Mouse (Mus musculus) heart, postnatal 4 days (tissue): ENCODE measurements at regions not wholly inside any gene's neighbourhood (a gene's known extent, or its start where the extent isn't known, plus 50 kb on each side); places are given as distances from the start of the nearest gene placed in this dataset.

ENCODE experiments used
- DNase-seq: peaks from one replicate; pipeline ENCODE4 v3.0.0; 2021

DNA sequence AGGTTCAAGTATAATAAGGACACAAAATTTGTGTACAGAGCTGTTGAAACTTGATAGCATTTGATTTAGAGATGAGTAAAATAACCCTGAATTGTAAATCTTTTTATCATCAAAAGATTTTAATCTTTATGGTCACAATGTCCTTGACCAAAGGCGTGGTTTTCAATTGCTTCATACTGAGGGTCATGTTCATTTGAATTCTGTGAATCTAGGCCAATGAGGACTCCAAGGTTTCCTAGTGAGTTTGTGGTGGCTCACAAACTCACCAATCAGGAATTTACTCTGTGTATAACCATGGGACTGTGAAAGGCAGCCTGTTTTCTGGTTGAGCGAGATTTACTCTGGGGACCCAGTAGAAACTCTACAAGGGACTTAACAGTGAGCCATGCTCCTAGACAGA lies 1269.2 kb downstream of the Gsdmc2 start:
- DNase-seq: no peak

DNA sequence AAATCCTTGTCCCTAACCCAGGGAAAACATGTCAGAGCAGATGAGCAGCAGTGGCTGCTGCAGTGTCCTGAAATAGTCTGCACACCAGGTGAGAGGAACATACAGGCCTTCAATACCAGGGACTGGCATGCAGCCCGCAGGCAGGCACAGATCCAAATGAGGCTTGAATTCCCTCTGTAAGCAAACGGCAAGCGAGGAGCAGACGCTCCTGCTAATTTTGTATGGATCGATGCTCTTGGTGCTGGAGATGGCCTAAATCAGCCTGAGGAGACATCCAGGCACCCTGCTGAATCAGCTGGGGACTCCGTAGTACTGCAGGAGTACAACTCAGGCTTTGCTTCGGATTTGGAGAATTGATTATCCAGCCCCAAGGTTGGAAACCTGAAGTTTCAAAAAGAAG lies 1273.2 kb downstream of the Gsdmc2 start:
- DNase-seq: peak; percentile 48

DNA sequence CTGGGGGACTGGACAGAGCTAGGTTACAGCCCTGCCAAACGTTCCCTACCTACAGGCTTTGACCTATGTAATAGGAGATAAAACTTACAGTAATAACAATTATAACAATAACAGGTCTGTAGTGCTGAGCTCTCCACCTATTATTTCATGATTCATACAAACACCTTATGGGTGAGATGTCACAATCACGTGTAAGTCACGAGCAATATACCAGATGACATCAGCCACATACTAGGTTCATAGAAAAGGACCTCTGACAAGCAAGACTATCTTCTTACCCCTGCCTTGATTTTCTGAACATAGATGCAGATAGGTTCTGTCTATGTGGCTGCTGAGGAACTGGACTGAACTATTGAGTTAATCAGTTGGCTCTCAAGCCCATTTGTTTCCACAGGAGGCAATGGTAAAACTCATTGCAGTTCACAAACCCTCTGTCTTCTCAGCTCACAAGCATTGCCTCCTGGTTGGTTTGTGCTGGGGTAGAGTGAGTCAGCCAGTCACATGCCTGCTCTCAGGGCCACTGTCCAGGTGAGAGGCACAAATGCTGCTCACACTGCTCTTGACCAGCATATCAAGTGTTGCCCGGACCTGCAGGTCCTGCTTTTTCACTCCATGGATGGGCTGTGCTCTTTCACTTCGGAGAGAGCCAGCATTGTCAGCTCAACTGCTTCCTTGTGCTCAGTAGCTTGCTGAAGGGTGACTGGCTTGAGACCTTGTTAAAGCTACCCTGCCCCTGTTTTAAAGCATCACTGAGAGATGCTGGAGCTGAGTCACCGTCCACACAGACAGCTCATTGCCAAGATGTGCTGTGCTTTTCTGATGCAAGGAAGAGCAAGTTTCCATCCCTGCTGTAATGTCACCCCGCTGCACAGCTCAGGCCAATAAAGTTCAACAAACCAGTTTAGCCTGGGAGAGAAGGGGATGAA lies 1275.9 kb downstream of the Gsdmc2 start:
- no peak for DNase-seq

DNA sequence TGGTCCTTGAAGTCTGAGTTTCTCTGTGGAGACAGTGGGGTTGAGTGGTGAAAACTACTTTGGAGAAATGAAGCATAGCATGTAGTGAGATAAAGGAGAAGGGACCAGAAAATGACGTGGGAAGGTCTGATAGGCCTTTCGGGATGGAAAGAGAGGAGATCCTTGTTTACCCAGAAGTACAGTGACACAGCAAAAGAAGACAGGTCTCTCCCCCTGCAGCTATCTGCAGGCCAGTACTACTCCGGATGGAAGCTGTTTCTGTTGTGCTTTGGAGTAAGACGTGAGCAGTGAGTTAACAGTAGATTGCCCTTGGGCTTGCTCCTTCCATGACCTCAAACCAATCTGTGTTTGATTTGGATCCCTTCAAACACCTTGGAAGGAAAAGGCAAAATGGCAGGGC lies 1277.5 kb downstream of the Gsdmc2 start:
- DNase-seq: no peak

DNA sequence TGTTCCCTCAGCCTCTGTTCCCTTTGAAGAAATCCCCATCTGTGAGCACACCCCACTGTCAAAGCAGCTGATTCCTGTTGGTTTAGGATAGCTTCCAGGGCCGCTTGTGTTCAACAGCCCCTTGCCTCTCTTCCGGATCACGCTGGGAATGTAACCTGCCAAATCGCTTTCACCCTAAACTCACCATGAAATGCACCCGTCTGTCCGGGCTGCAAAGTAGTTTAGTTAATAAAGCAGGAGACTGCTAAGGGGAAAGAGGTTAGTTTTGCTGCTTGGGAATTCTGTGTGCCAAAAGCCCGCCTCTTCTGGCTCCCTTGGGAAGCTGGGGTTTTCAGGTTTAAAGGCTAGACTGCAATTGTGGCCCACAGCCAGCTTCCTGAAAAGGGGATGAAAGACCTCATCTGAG lies 1278.9 kb downstream of the Gsdmc2 start:
- peak; percentile 58 for DNase-seq

DNA sequence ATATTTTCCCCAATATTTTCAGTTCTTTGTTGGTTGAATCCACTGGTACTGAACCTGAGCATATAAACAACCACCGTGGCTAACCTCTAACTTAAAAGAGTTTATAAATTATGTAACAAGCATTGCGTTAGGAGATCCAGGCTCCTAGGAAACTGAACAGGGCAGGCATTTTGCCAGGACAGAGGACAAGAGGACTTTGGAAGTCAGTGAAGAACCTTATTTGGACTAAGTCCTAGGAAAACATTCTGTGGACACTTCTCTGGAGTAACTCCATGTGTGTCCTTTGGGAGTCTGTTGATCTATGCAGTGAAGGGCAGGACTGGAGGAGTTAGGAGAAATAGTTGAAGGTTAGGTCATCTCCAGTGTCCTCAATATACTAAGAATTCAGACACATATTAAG lies 1311.7 kb downstream of the Gsdmc2 start:
- peak; percentile 26 for DNase-seq

DNA sequence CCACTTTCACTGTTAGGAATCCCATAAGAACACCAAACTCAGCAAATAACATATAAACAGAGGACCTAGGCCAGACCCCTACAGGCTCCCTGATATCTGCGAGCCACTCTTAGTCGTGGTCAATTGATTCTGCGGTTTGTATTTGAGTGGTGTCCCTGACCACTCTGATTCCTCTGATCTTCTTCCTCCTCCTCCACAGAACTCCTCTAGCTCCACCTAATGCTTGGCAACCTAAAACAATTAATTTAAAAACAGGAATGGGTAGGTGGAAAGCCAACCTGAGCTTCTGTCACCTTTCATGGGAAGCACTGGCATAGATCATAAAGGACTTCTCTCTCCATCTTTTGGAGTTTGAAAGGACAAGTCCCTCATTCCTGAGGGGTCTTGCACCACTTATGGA lies 1316.0 kb downstream of the Gsdmc2 start:
- no peak for DNase-seq

DNA sequence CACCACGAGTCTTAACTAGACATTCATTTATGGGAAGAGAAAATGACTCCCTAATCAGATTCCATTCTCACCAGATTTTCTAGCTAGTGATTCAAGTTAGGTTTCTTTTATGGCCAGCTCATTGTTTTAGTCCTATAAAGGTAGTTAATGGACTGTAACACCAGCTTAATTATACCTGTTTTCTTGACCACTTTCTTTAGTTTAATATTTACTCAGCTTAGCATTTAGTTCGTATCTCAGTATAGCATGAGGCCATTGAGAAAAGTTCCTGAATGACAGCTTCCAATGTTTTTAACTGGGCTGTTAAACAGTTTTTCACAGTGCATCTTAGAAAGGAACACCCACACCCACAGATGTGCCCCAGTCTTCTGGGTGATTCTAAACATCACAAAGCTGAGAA lies 1320.3 kb downstream of the Gsdmc2 start:
- no peak for DNase-seq

DNA sequence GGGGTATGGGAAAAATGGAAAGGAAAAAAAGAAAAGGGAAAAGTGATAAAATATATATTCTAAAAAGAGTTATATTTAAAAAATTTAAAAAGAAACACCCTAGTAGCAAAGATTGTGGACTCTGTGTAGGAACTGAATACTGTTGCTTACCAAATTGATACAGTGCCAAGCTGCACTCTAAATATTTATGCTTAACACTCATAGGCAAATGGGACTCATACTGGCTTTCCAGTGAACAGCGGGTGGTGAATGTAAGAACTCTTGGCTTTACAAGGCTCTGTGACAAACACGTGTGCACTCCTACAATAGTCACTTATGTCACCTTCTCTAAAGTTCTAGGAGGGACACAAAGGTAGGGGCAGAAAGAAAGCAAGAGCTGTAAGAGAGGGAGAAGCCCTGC lies 1320.8 kb downstream of the Gsdmc2 start:
- no peak for DNase-seq

DNA sequence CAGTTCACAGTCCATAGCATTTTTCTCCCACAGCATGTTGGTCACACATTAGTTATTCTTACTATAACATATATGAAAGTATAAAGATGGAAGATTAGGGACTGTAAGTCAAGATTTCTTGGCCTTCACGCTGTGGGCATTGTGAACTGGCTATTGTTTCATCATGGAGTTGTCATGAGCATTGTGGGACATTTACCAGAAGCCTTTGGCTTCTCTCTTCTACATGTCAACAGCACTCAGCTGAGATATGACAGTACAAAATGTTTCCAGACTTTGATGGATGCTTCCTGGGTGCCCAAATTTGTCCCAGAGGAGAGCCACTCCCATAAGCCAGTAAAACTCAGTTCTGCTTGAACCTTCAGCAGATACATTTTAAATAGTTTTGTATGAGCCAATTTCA lies 1331.5 kb downstream of the Gsdmc2 start:
- peak; percentile 7 for DNase-seq

DNA sequence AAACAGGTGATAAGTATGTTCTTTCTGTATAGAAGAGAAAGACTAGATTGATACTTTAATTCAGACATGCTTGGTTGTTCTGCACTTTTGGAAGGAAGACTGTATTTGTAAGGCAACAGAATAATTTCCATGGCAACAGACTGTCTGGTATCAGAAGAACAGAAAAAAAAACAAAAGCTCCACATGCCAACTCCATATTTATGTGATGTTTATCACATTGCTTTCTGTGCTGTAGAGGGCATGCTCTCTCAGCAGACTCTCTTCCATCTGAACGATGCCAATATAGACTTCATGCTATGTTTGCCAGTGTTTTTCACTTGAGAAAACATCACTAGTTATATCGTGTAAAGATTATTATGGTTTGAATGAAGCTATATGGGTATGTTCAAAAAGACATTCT lies 1333.5 kb downstream of the Gsdmc2 start:
- no peak for DNase-seq

DNA sequence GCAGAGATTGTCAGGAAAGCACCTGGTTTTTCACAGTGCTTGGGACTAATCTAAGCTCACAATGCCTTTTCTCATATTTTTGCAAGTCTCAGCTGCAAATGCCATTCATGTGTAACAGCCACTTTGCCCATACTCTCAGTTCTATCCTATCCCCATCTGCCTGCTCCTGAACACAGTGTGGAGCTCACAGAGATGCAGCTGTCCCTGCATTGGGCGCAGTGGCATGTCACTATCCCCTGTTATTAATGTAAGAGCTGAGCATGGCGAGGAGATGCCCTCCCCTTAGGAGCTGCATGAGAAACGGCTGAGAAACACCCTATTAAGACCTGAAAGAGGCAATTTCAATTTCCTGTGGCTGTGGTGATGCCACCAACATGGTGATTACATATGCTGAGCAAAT lies 1341.1 kb downstream of the Gsdmc2 start:
- no peak for DNase-seq

DNA sequence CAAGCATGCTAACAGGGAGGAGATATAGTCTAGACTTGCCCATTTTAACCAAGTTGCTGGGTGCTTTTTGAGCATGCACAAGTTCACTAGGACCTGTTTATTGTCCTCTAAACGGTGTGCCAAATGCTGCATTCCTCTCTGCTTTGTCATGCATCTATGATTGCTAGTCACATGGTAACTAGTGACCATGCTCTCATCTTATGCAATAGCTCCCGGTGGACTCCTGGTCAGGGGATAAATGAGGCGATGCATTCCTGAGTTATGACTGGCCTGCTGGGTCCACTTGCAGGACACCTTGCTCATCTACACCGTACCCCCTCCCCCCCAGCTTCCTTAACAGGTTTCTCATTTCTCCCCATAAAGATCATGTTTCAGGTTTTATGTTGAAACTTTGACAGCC lies 1344.0 kb downstream of the Gsdmc2 start:
- DNase-seq: peak; percentile 19

DNA sequence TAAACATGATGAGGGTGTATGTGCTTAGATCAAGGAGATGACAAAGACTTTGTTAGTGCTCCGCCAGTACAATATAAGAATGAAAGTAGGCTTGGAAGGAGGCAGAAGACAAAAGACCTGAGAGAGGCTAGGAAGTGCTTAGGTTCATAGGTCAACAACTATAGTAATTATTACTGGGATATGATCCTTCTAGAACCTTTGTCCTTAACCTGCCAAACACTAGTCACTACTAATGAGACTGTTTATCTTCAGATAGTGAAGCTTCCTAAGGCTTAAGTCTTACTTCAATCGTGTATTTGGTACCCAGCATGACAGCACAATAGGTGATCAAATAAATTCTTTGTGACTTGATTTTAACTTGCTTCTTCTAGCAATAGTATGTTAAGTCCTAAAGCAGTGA lies 1344.5 kb downstream of the Gsdmc2 start:
- DNase-seq: no peak

DNA sequence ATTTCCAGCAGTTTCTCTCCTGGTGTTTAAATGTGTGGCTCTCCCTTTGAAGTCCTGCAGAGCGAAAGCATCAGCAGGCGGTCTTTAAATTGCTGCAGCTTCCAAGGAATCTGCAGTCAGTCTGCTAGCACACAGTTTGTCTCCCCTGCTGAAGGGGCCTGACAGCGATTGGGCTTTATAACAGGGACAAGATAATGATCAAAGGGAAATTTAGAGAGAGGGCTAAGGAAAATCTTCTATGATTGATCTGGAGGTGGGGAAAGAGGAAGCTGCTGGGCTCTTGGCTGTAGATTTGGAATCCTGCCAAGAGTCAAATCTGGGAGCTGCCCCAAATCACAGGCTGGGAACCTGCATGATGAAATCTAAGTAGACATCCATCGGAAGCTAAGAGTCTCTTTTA lies 1348.8 kb downstream of the Gsdmc2 start:
- DNase-seq: peak; percentile 6

DNA sequence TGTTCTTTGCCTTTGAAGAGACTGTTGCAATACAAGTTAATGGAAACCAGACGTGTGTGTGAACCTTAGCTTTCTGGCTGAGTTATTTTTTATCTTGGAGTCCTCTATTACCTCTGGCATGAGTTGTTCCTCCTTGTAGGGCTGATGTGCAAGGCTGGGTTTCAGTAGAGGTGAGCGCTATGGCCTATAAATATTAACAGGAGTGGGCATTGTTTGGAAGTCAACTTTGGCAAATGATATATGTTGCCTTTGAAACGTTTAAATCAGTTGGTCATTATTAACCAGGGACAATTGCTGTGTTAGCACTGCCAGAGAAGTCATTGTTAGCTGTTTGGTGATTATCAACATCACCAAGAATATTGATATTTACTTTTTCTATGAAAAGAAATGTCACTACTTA lies 1352.6 kb downstream of the Gsdmc2 start:
- no peak for DNase-seq

DNA sequence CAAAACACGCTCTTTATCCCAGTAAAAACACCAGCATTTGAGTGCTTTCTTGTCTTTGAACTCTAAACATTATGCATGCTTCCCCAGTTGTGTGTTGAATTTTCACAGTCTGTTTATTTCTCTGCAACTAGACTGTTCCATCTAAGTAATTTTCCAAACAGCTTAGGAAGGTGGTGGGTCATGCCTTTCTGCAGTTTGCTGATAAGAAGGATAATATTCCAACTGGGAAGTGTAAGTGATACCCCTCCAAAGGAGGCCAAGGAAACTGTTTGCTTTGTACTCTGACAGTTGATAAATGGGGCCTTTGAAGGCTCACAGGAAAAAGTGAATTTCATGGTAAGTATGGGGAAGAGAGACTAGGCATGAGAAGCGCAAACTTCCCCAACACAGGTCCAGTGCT lies 1354.4 kb downstream of the Gsdmc2 start:
- DNase-seq: no peak

DNA sequence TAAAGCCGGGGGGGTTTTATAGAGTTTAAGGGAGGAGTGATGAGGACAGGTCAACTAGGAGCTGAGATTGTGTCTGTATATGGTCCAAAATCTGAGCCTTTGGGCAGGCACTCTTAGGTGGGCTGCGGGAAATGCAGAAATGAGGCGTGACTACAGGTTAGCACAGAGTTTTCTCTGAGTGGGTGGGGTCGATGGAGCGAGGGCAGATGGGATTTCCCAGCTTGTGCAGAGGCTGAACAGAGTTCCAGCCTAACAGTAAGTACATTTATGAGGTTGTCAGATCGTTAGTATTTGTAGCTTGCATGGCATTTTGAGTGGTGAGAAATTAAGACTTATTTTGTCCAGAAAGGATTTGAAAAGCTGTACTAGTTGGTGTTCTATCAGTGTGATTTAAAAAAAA lies 1358.4 kb downstream of the Gsdmc2 start:
- DNase-seq: no peak

DNA sequence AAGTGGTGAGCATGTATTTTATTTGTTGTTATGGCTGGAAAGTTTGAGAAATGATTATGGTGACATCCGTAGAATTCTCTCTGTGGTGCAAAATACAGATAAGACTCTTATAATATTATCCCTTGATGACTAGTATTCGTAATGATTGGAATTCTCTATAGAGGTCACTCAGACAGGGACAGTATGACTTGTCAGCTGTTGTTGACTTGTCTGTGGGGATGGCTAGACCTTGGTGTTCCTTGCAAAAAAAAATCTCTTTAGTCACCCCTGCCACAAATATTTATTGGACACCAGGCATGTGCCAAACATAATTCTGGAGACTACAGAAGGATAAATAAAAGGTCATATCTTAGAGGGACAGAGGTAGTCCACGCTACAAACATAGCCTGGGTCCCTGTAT lies 1360.6 kb downstream of the Gsdmc2 start:
- DNase-seq: no peak

DNA sequence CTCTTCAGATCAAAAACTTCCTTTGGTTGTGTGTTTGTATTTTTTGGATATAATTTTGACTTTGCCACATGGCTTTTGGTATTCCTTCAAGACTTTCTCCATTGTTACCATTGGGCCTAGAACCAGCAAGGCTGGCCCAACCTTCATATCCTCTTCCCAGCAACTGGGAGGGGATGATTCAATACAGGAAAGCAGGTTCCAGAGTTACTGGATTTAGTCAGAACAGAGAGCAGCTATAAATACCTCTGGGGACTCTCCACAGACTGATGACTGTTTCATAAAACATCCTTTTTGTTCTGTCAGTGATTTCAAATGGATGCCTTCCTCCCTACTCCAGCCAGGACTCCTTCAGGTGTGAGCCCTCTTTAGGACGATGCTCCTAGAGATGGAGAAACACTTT lies 1361.4 kb downstream of the Gsdmc2 start:
- DNase-seq: no peak

DNA sequence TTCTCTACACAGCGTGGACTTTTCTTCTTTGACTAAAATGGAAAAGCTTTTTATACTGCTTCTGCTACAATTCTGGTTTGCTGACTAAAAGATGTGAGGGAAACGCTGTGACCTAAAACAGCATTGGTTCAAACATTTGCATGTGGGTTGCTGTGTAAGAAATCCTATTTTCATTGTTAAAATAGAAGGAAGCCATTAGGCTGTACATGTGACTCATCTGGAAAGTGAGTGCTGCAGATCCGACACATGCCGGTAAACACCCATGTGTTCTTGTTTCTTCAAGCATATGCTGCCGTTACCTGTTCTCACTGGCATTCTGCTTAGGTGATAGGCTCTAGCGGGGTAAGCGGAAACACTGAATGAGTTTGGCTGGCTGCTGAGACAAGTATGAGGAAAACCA lies 1362.6 kb downstream of the Gsdmc2 start:
- no peak for DNase-seq

DNA sequence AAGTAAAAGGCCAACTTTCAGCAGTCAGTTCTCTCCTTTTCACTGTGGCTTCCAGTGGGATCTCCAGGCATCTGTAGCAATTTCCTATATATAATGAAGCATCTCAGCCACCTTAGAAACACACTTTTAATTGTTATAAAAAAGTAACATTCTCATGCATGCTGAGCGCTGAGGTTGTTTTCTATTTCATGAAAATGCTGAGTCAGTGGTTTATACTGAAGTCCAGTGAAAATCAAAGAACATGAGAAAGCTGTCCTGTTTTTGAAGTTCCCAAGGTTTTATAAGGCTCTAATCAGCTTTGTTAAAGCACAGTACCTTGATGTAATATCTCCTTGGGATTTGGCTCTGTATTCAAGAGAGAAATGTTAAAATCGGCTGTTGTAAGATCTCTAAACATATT lies 1367.2 kb downstream of the Gsdmc2 start:
- DNase-seq: no peak

DNA sequence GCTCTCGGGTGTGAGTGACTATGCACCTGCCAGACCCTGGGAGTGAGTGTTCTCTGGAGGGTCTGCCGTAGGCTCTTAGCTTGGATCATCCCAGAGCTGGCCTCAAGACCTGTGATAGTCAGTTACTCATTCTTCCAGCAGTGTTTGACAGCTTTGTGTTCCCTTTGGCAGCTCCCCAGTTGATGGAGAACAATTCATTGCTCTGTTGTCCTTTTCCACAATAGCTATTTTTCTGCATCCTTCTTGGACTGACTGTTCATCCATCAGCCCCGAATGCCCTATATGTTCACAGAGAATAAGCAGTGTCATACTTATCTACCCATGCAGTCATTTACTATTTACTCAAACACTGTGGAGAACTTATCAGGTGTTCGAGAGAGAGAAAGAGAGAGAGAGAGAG lies 1368.5 kb downstream of the Gsdmc2 start:
- DNase-seq: no peak

DNA sequence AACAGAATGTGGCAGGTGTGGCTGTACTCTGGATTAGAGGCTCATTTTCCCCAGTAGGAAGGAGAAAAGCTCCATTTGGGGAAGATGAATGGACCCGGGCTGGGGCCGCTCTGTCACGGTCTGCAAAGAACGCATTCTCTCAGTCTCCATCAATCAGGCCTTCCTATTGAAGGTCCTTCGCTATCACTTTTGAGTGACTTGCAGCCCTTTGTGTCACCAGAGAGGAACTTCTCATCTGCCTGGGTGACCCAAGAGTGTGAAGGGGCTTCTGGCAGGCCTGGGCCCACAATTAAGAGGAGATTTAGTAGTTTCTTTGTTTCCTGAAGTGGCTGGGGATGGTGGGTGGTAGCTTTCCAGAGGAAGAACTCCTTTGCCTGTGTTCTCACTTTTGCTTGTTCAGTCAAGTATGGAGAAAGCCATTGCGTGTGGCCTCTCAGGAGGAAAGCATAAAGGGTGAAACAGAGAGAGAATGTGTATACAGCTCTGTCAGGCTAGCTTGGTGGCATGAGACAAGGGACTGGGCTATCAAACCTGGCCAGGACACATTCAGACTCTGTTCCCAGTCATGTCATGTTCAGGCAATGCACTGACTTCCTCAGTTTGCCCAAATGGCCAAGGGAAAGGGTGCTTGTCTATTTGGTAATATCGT lies 1374.2 kb downstream of the Gsdmc2 start:
- no peak for DNase-seq
